Mouse (Mus musculus) limb, embryonic 14.5 days (tissue): Measurements from ENCODE around the gene Phf21a. TPM values are rescaled to one million over a fixed set of nuclear protein-coding genes. Genes with fewer than 3 reads are reported as not detected.

Experiments used
- ATAC-seq: fragments of 200-750 bp; cut with Nextera tagmentation; 2 replicates; pipeline ENCODE4 v1.8.0; 2017; ENCODE audit warnings: low read depth, moderate number of reproducible peaks, moderate TSS enrichment; ENCODE audit not compliant: low FRiP score
- DNase-seq: peaks from one replicate; pipeline ENCODE4 v3.0.0-alpha.2; 2015; ENCODE audit warnings: low spot score
- H3K27ac ChIP-seq: fragments of 300-500 bp; sonication (generic); replicated peaks from 2 replicates; pipeline ENCODE4 v1.5.1; 2014; ENCODE audit warnings: low read depth, mild to moderate bottlenecking, low read length, moderate library complexity, mixed read lengths
- H3K27me3 ChIP-seq: fragments of 300-500 bp; sonication (generic); 2 replicates; pipeline ENCODE4 v1.6.1; 2014; ENCODE audit warnings: low read length, mixed read lengths; ENCODE audit not compliant: control insufficient read depth, insufficient read depth
- H3K36me3 ChIP-seq: fragments of 300-500 bp; sonication (generic); 2 replicates; pipeline ENCODE4 v1.6.1; 2014; ENCODE audit warnings: mild to moderate bottlenecking, low read length, moderate library complexity, mixed read lengths; ENCODE audit not compliant: control insufficient read depth, insufficient read depth
- H3K4me1 ChIP-seq: fragments of 300-500 bp; sonication (generic); 2 replicates; pipeline ENCODE4 v1.6.1; 2014; ENCODE audit warnings: antibody characterized with exemption, low read length, mixed read lengths; ENCODE audit not compliant: control insufficient read depth, insufficient read depth
- H3K4me2 ChIP-seq: fragments of 300-500 bp; sonication (generic); replicated peaks from 2 replicates; pipeline ENCODE4 v1.6.1; 2014; ENCODE audit warnings: low read depth, mild to moderate bottlenecking, low read length, moderate library complexity; ENCODE audit not compliant: severe bottlenecking
- H3K4me3 ChIP-seq: fragments of 300-500 bp; sonication (generic); replicated peaks from 2 replicates; pipeline ENCODE4 v1.5.1; 2014; ENCODE audit warnings: low read length
- H3K9ac ChIP-seq: fragments of 300-500 bp; sonication (generic); 2 replicates; pipeline ENCODE4 v1.6.1; 2014; ENCODE audit warnings: mild to moderate bottlenecking, low read depth, low read length, moderate library complexity; ENCODE audit not compliant: severe bottlenecking
- H3K9me3 ChIP-seq: fragments of 300-500 bp; sonication (generic); 2 replicates; pipeline ENCODE4 v1.6.1; 2016; ENCODE audit warnings: low read length; ENCODE audit not compliant: control insufficient read depth
- POLR2A ChIP-seq: fragments of 200-500 bp; IDR thresholded peaks from 2 replicates; pipeline ENCODE4 v1.8.0; 2012; ENCODE audit warnings: inconsistent platforms, mild to moderate bottlenecking, moderate library complexity, borderline replicate concordance; ENCODE audit not compliant: insufficient read depth, insufficient read length; ENCODE audit errors: extremely low read depth
- WGBS: fragments of 180-500 bp; shearing (Covaris S2); extraction: QIAGEN DNeasy Blood & Tissue Kit; methylation state at CpG from one replicate; pipeline ENCODE4 v1.1.7; 2014; 5-methylcytosine and 5-hydroxymethylcytosine counted together
- polyA plus RNA-seq, 2 experiments: library from polyadenylated mRNA; depleted of rRNA in 1 of 2; stranded (reverse) in 1 of 2; unstranded in 1 of 2; fragments of >200 nt; fragmentation: Nextera tagmentation in 1 of 2; extraction: Ambion mirVana in 1 of 2; gene quantifications; 2 replicates each; pipeline versions ENCODE4 v1.2.1 to v1.2.3; 2012 to 2014

Phf21a gene
- polyA plus RNA-seq, 2 experiments = 38.2 to 96.0 TPM

DNA sequence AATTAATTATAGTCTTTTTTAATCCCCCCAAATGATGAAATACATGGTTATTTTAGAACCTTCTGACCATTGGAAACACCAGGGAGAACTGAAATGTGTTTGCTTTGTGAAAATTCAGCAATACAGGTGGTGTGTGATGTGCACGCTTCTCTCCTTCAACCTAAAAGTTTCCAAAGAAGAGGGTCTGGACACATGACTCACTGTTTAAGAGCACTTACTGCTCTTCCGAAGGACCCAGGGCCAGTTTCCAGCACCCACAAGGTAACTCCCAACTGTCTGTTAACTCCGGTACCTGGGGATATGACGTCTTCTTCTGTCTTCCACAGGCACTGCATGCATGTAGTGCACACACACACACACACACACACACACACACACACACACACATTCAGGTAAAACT, 82.1 kb downstream of the Phf21a start:
- H3K4me2 ChIP-seq = no peak overlapping the region
- ATAC-seq (no peak), DNase-seq (no peak)
- 91% methylated on average over 4 of the region's 4 CpGs for WGBS
- TF ChIP-seq POLR2A = no peak
- H3K9me3 ChIP-seq = no peaks in the 10 kb centered on the region
- no peak overlapping the region for H3K9ac ChIP-seq
- no peaks in the 10 kb centered on the region for H3K4me1 ChIP-seq
- no peaks in the 10 kb centered on the region for H3K27me3 ChIP-seq
- H3K4me3 ChIP-seq = no peak overlapping the region
- no peak overlapping the region for H3K27ac ChIP-seq
- no peaks in the 10 kb centered on the region for H3K36me3 ChIP-seq

DNA sequence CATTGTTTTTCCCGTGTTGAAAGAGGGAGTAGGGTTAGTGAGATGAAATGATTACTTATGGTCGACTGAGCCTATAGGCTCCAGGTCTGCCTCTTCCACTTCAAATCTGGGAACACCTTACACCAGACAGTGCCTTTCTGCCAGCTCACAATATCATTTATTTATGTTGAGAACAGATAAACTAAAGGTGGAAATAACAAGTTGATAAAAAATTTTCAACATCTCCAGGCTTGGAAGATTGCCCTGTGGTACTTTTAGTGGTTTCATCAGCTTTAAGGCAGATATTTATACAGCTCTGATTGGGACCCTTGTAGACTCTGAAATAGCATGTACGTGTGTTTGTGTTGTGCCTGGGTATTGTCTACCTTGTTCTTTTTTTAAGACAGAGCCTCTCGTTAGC, 83.4 kb downstream of the Phf21a start:
- TF ChIP-seq POLR2A = no peak
- 47% methylated on average over 4 of the region's 4 CpGs for WGBS
- Histone ChIP-seq H3K4me2 (no peak overlapping the region), H3K4me3 (no peak overlapping the region), H3K9me3 (no peaks in the 10 kb centered on the region), H3K36me3 (no peaks in the 10 kb centered on the region), H3K27me3 (no peaks in the 10 kb centered on the region), H3K4me1 (no peaks in the 10 kb centered on the region), H3K27ac (no peak overlapping the region), H3K9ac (no peak overlapping the region)
- ATAC-seq (no peak), DNase-seq (no peak)

DNA sequence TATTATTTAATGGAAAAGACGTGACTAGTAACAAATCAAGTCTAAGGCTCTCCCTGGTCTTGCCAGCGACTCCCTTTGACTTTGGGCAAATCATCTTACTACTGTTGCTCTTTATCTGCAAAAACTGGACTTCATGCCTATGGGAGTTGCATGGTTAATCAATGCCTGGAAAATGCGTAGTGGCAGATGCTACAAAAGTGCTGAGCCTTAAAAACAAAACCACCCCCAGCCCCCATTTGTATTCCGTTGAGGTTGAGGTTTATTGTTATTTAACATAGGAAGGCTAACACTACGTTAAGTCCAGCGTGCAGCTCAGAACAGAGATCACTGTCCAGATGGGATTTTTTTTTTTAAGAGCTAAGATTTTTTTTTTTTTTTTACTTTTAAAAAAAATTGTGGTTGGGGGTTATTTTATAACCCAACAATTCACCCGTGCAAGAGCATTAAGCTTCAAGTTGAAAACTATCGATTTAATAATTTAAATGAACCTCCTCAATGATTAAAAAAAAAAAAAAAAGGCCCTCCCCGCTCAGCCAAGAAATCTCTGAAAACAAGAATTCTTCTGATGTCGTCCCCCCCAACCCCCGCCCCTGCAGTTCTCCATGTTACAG, 89.3 kb downstream of the Phf21a start:
- ATAC-seq = no peak
- Histone ChIP-seq H3K27ac (peak overlapping the region; percentile 99), H3K4me1 (peaks cover 13% of the 10 kb centered on the region), H3K36me3 (no peaks in the 10 kb centered on the region), H3K4me3 (peak overlapping the region; percentile 80), H3K27me3 (no peaks in the 10 kb centered on the region), H3K4me2 (peak overlapping the region; percentile 77), H3K9ac (peak overlapping the region; percentile 92), H3K9me3 (no peaks in the 10 kb centered on the region)
- 4% methylated on average over 11 of the region's 11 CpGs for WGBS
- TF ChIP-seq POLR2A = no peak
- DNase-seq = no peak

DNA sequence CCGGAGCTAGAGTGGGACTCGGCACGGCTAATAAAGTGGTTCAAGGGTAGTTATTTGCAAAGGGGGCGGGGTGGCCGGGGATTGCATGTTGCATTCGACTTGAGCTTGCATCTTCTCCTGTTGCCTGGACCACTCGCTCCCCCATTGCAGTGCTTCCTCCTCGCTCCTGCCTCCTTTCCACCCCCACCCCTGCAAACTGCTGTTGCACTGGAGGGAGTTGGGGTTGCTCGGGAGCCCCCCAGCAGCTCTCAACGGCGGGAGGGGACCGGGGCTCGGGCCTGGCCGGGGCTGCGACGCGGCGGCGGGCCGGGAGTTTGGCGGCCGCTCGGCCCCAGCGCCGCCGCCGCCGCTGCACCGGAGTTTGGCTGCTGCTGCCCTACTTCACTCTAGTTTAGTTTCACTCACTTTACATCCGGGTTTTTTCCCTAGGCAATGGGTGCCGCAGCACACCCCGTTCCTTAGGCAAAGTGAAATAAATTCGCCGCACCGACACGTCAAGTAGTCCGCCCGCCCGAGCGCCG, 90.1 kb downstream of the Phf21a start:
- DNase-seq (peak; percentile 94), ATAC-seq (peak; percentile 79)
- H3K36me3 ChIP-seq = no peaks in the 10 kb centered on the region
- H3K4me1 ChIP-seq = peaks cover 21% of the 10 kb centered on the region
- TF ChIP-seq POLR2A = peak; percentile 82; the same call in 1 of the 2 replicates
- peak overlapping the region; percentile 99 for H3K27ac ChIP-seq
- WGBS = 3% methylated on average over 21 of the region's 41 CpGs
- H3K4me3 ChIP-seq = peak overlapping the region; percentile 80
- H3K9ac ChIP-seq = peak overlapping the region; percentile 92
- no peaks in the 10 kb centered on the region for H3K27me3 ChIP-seq
- no peaks in the 10 kb centered on the region for H3K9me3 ChIP-seq
- peak overlapping the region; percentile 77 for H3K4me2 ChIP-seq

DNA sequence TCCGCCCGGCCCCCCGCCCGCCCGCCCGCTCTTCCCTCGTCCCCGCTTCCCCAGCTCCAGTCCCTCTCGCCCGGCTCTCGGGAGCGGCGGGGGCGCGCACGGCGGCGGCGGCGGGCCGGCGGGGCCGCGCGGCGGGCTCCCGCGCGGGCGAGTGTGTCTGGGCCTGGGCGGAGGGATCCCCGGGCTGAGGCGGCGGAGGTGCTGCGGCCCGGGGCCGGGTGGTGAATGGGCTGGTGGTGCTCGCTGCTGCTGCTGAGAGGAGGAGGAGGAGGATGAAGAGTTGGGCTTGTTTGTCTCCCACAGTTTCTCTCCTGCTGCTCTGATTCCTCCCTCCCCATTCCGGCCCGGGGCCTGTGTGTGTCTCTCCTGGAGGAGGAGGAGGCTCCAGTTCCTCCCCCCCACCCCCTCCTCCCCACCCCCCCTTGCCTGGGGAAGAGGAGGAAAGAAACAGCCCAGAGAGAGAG, 90.7 kb downstream of the Phf21a start:
- DNase-seq (peak; percentile 87), ATAC-seq (peak; percentile 79)
- H3K4me2 ChIP-seq = peak overlapping the region; percentile 77
- H3K9me3 ChIP-seq = no peaks in the 10 kb centered on the region
- peak overlapping the region; percentile 80 for H3K4me3 ChIP-seq
- H3K27ac ChIP-seq = peak overlapping the region; percentile 99
- peak overlapping the region; percentile 92 for H3K9ac ChIP-seq
- peaks cover 21% of the 10 kb centered on the region for H3K4me1 ChIP-seq
- H3K36me3 ChIP-seq = no peaks in the 10 kb centered on the region
- WGBS = under 1% methylated on average over 12 of the region's 40 CpGs
- TF ChIP-seq POLR2A = peak; percentile 55; the same call in 1 of the 2 replicates
- no peaks in the 10 kb centered on the region for H3K27me3 ChIP-seq
